Mouse (Mus musculus) urinary bladder, postnatal 25 days (tissue): ENCODE measurements at regions not wholly inside any gene's neighbourhood (a gene's known extent, or its start where the extent isn't known, plus 50 kb on each side); places are given as distances from the start of the nearest gene placed in this dataset.
A peak's percentile ranks its signal among the peaks of the same experiment; 100 is the strongest.

ENCODE experiments used
- DNase-seq: peaks from one replicate; pipeline ENCODE4 v3.0.0; 2022; ENCODE audit warnings: low spot score

DNA sequence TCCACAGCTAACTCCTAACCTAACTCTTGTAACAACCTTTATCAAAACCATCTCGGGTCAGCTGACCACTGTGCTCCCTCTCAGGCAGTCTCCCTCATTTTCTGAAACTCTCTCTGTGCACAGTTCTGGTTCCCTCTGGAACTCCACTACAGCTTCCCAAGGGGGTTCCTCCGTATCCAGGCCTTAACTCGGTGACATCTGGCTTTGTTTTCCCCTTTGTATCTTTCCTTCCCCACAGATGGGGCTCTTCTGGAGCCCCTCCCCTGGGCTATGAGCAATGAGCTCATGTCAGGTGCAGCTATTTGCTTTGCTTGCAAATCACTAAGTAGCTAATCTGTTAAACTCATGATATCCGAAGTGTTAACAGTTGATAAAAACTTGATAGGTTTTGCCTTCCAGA is 535.6 kb downstream of the Slc4a3 start:
- no peak for DNase-seq

DNA sequence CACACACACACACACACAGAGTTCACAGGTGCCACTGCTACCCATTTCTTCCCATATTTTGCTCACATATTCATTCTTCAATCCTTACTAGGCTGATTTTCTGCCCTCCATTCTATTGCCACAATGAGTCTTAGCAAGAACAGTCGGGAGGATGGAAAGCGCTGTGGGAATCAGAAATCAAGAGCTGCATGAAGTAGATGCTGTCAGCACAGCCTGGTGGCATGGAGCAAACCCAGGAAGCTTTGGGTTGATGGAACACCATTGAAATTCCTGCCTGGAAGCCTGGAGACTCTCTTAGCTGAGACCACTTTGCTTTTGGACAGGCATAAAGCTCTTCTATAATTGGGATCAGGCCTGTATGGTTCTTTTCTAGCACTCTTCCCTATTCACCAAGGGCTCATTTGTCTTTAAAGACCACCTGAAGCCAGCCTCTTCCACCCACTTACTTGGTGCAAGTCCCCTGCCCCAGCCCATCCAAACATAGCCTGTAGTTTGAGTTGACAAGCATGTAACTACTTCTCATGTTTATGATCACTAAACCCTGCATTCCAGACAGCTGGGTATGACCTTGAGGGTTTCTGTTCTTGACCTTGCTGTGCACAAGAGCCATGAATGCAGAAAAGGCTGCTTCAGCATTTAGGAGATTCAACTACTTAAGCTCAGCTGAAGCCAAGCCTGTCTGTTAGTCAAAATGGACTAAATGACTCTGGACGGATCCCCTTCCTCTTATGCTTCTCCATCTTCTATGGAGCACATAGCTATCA is 537.4 kb downstream of the Slc4a3 start:
- no peak for DNase-seq

DNA sequence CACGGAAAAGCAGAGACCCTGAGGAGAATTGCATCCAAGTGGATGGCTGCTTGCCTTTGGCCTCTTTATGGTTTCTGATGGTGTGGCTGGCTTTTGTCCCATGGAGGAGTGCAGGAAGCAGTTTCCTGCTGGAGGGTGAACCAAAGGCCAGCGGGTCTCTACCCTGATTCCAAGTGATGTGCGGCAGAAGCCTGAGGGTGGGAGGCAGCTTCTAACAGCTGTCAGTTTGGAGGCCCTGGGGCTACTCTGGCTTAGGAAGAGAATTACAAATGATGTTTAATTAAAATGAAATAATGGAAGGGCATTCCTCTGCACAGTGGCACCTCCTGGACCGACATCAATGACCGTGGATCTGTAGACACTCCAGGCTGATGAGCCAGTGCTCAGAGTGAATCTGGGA is 545.0 kb downstream of the Slc4a3 start:
- no peak for DNase-seq

DNA sequence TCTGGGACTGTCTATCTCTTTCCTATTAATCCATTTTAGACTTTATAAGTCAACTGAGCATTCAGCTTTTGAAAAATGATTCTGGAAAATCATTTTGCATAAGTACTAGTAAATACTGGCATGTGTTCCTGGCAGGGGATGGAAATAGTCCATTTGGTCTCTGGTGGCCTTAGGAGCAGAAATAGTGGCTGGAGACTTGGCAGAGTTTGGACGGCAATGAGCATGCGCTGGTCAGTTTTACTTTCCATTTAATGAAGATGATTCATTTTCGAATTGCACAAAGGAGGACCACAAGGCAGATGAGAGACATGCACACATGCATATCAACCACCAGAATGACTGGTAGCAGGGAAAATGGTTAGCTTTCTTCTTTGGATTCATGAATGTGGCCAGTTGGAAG is 567.2 kb downstream of the Slc4a3 start:
- DNase-seq: peak; percentile 8

DNA sequence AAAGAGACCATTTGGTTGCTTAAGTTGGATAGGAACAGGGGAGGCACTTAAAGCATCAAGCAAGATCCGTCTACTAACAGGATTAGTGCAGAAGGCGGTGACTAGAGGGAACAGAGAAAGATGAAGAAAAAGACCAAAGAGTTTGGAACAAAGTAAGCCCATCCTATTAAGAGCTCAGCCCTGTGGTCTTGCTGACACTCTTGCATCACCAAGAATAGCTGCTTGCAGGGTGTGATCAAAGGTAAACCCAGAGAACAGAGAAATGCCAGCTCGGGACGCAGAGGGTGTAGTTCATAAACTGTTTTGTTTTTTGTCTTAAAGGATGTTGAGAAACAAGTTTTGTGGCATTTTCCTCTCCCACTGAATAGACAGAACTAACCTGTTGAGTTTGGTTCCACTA is 574.8 kb downstream of the Slc4a3 start:
- DNase-seq: no peak

DNA sequence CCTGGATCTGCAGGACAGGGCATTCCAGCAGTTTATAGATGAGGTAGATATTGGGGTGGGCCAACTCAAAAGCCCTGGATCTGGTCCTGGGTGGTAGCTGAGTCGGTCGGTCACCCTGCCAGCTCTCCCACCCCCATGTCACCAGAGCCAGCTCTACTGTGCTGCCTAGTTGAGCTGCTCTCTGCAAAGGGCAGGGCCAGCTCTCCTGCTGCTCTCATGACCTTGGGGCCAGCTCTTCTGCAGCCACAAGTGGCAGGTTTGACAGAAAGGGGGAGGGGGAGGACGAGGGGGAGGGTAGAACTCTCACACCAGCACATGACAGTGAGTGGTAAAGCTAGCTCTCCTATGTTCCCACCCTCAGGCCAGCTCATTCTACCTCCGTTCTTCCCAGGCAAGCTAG is 584.3 kb downstream of the Slc4a3 start:
- DNase-seq: no peak

DNA sequence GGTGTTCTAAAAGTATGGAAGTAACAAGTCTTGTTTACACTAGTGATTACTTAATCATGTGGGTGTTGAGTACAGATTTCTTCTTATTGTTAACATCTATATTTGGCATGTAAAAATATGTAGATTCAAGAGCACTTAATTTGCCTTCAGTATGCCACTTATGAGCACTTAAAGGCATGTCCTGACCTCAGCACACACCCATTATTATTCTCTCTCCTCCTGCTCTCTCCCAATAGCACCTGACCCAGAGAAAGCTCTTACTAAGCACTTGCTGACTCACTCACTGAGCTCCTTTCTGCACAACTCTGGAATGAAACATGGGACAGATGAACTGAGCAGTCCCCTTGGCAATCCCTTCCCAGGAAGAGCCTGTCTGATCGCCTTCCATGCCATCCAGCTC is 590.7 kb downstream of the Slc4a3 start:
- DNase-seq: no peak

DNA sequence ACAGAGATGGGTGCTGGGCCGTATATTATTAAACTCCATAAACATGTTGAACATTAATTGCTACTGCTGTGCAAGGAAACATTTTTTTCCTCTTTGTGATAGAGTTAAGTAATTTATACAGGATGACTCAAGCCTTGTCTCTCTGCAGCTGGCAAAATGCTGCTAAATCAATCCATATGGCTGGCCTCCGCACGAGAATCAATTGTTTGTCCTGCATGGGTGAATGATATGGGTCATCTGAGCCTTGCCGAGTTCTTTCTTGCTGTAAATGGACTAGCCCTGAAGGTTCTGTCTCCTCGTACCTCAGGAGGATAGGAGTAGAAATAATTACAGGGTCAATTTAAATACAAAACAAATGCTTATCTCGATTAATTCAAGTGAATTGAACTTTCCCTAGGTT is 591.6 kb downstream of the Slc4a3 start:
- DNase-seq: no peak

DNA sequence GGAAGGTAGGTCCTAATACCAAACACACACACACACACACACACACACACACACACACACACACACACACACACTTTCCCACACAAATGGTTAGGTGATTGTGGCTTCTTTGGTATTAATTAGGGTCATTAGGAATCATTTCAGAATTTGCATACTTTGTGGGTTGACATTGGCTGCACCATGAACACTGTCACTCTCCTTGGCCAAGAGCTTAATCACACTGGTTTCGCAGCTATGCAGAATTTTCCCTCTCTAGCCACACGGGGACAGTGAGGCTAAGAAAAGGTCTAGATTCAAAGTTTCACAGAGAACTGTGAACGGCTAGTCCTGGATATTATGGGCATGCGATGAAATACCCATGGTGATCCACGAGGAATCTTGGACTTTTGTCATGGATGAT is 597.5 kb downstream of the Slc4a3 start:
- no peak for DNase-seq

DNA sequence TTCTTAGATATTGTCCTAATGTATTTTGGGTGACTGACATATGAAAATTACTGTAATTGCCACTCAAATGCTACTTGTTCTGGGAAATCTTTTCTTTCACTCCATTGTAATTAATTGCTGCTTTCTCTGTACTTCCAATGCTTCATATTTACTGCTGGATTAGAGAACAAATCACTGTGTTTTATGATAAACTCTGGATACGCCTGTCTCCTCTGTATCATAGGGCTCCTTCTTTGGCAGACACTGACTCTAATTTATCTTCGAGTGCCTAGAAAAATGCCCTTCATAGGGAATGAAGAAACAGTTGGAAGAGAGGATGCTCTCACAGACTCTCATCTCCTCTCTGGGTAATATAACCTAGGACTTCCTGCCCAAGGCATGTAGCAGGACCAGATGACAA is 602.9 kb downstream of the Slc4a3 start:
- no peak for DNase-seq

DNA sequence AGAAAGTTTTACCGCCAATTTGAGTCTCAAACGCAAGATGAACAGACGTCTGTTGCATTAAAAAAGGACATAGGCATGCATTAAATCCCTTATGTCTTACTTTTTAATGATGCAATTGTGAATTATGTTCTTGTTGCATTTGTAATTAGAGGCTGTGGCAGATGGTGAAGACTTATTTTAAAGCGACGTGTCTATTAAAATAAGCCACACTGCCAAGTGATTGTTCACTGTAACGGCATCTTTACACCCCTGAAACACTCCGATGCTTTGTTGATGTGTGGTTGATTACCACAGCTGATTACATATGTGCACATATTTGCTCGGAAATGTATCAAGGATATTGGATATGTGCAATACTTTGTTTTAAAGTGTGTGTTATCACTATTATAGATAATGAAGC is 610.2 kb downstream of the Slc4a3 start:
- no peak for DNase-seq

DNA sequence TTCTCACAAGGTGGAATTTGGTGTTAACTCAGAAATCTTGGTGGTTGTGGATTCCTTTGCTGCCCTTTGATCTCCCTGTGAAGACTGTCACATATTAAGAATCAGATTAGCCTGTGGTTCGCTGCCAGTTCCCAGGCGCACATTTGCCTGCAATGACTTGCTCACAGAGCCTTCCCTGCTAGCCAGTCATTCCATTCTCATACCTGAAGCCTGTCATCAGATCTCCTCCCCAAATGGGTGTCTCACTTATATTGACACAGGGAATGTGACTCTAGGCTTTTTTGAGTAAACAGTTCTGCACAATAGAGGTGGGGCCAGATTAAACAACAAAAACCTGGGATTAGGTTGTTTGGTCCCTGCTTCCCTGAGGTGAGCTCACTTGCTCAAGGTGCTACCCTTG is 621.4 kb downstream of the Slc4a3 start:
- DNase-seq: peak; percentile 10

DNA sequence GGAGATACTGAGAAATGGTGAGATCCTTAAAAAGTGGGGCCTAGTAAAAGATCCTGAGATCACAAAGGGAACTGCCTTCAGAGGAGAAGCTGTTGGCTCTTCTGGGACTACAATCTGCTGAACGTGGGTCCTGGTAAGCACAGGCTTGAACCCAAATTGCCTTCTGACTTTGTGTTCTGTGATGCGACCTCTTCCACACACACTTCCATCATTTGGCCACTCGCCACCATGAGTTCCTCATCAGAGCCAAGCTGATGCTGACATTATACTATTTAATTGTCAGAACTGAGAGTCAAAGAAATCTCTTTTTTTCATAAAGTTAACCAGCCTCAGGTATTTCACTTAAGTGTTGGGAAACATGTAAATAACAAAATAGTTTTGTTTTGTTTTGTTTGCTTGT is 635.1 kb downstream of the Slc4a3 start:
- no peak for DNase-seq

DNA sequence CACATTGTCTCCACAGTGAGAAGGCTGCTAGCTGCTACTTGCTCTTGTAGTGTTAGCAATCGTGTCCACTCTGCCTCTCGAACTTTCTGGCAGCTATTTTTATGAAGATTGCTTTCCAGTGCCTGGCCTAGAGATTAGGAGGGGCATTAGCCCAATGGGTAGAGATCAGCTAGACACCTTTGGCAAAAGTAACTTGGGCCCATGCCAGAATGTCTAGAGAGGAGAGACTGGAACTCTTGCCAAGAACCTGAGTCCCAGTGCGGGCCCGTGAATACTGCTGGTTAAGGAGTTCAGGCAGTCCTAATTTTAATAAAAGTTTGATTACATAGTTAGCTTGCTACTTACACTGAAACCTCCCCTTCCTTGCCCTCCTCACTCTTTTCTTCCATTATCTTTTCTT is 648.8 kb downstream of the Slc4a3 start:
- no peak for DNase-seq

DNA sequence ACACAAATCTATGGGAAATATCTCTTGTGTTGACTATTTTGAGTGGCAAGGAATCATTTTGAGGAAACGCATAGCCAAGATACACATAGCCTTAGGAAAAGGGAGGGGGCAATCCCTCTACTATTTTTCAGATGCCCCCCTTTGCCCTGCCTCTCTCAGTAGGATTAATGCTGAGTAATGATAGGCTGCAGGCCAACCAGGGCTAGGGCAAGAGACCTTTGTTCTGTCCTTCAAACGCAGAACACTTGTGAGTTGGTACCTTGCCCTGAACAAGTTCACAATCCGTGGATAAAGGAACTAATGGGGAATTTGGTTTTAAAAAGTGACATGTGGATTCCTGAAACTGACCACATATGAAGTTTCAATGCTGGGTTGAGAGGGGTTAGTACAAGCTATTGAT is 651.6 kb downstream of the Slc4a3 start:
- no peak for DNase-seq

DNA sequence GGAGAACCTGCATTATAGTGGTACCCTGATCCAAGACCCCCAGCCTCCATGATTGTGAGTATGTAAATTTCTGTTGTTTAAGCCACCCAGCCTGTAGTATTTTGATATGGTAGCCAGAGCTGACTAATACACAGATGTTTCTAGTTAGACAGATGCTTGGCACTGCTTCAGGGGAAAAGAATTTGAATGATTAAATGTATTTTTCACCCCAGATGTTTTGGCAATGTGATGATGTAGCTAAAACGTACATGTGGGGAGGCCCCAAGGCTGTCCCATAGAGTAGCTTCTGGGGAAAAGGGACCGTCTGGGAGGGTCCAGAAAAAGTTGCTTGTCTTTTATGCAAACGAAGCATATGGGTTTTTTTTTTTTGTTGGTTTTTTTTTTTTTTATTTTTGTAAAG is 654.8 kb downstream of the Slc4a3 start:
- no peak for DNase-seq

DNA sequence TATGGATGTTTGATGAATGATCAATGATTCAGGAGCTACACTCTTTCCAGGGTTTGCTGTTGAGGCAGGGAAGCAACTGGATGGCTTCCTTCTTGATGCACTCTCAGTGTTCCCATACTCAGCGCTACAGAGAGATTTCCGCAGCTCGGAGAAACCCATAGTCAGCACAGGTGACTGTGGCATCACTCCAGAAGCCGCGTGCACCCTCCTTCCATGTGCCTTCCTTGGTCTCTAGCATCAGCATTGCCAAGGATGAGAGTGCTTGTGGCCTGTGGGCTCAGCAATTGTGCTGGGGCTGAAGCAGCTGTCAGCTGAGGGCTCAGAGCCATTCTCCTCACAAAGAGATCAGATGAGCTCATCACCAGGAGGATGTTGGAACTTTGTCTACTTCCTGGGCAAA is 666.4 kb downstream of the Slc4a3 start:
- DNase-seq: no peak

DNA sequence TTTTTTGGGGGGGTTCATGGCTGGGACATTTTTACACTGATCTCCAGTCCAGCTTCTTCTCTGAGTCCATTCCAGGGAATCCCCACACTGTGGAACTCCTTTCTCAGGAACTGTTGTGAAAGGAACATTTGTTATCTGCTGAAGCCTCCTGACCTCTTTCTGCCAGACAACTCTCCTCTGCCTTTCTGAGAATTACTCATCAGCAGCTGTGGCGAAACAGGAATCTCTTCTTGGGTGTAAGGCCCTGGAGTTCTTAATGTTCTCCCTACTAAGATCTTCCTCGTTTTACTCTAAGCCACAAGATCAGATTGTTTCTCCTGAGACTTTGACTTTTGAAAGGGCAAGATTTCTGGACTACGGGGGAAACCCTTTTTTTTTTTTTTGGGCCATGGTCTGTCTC is 698.7 kb downstream of the Slc4a3 start:
- no peak for DNase-seq

DNA sequence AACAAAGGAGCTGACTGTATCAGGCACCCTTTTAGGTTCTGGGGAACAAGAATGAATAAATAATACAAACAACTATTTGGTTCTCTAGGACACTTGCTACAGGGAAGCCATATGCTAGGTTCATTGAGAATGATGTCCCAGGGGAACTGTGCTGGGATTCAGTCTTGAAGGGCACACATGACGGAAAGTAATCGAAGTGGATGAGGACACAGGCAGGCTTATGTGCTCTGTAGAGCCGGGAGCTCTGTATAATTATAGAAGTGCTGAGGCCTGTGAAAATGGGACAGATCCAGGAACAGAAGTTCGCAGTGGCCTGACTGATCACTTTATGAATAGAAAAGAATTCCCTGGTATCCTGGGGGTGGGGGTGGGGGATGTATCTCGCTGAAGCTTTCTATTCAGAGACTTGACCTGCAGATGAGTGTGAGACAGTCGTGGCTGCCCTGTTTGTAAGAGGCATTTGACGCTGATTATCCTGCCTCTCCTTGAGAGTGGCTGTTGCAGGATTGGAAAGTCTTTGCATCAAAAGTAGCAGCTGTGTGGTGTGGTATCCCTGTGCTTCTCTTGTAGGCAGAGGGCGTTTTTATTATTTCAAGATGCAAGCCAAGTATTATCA is 700.2 kb downstream of the Slc4a3 start:
- DNase-seq: no peak

DNA sequence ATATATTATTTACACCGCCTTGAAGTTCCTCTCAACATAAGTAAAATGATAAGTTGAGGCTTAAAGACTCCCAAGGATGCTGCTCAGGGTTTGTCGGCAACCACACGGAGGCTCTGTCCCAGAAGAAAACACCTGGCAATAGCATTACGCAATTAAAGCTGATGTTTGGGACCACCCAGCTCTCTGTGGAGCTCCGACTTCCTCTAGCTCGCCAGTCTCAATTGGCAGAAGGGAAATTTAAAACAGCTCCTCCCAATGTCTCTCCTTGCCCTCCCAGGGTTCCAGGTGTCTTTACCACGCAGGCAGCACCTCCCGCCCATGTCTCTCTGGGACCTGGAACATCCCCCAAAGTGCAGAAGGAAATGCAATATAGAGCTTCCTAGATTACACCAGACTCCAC is 701.1 kb downstream of the Slc4a3 start:
- DNase-seq: no peak

DNA sequence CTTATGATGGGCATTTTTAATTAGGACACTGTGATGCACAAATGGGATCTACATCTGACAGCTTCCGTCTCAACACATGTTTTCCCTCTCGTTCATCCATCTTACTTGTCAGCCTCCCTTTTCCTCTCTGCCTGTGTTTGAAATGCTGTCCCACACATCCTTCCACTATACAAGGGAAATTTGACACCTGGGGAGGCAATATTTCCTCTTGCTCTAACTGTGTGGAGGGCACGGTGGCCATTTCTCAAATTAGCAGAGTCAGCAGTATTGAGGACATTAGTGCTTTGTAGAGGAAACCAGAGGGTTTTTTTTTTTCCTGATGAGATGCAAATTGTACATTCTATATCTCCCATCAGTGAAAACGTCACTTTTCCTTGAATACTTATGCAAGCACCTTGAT is 712.2 kb downstream of the Slc4a3 start:
- no peak for DNase-seq

DNA sequence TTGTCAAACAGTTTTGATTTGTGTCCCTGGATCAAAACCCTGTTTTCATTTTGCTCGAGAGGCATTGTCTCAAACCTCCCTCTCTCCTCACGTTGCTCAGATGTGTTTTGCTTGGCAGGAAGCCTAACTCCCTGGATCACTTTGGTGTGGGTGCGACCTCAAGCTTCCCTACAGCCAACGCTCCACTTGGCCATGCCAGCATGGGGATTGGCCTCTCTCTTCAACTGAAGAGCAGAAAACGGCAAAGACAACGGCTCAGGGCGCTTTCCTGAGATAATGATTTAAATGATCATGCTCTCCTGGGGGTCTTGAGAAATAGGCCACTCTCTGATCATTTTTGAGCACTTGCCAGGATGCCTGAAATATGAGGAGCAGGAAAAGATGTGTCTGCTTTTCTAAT is 730.1 kb downstream of the Slc4a3 start:
- no peak for DNase-seq

DNA sequence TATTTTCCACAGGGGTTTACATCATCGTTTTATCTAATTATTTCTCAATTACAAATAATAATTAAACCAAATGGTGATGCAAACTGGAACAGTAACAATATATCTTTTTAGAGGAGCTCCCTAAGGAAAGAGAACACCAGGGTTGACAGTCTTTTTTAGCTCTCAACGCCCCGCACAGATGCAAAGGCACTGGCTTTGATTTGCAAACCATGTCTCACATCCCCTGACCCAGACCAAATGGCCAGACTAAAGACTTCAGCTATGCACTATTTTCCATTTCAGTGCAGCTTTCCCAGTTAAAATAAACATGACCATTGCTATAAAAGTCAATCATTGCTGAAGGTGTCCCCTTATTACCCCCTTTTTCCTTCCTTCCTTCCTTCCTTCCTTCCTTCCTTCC is 730.6 kb downstream of the Slc4a3 start:
- no peak for DNase-seq

DNA sequence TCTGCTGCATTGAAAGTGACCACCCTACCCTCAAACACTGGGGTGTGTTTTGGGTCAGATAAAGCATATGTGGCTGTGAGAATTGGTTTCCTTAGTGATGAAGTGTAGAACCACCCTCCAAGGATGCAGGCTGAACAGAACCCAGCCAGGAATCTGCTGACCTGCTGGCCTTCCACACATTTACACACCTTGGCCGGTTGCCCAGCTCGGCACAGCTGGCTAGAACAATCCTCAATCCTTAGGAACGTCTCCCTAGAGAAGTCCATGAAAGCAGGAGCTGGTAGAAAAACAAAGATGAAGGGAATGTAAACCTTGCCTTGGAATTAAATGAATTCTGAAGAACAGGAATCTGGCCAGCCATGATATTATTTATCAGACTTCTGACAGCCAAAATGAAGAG is 737.3 kb downstream of the Slc4a3 start:
- DNase-seq: no peak
